Mouse (Mus musculus): ENCODE results near the gene Grifin. TPM values are rescaled to one million over a fixed set of nuclear protein-coding genes. Genes with fewer than 3 reads are reported as not detected.

Gene Grifin
- polyA plus RNA-seq, 2 experiments = 0.19 TPM; not detected in 1

GRCm38 (mm10) chr5:140607001-140607835 lies 42.3 kb upstream of the Grifin start, which contains the start of gene Lfng:
Lfng (plus strand) TSS chr5:140607320.
- no peaks in the 10 kb centered on the region for H3K9me3 ChIP-seq (ENCODE audit: control insufficient read depth, low read length)
- H3K4me1 ChIP-seq (ENCODE audit: control insufficient read depth, insufficient read depth, low read length) = peaks cover 55% of the 10 kb centered on the region
- no peaks in the 10 kb centered on the region for H3K36me3 ChIP-seq (ENCODE audit: control insufficient read depth, insufficient read depth, low read length)
- WGBS = under 1% methylated on average over 63 of the region's 91 CpGs
- peak within 1 kb of the TSS; percentile 38 for H3K9ac ChIP-seq (ENCODE audit: low read depth, low read length, severe bottlenecking)
- H3K27me3 ChIP-seq (ENCODE audit: control insufficient read depth, insufficient read depth, low read length) = peaks cover 60% of the 10 kb centered on the region
- H3K4me2 ChIP-seq (replicated peaks; ENCODE audit: low read depth, low read length, severe bottlenecking) = peak within 1 kb of the TSS; percentile 91
- H3K27ac ChIP-seq (replicated peaks; ENCODE audit: low read depth, low read length) = no peak within 1 kb of the TSS
- ATAC-seq (ENCODE audit: low FRiP score, low read depth) (peak; percentile 73), DNase-seq (ENCODE audit: low spot score) (peak; percentile 87)
- no peak for TF ChIP-seq POLR2A (IDR thresholded peaks at IDR 0.05; ENCODE audit: borderline replicate concordance, extremely low read depth, insufficient read depth, insufficient read length)
- peak within 1 kb of the TSS; percentile 40 for H3K4me3 ChIP-seq (replicated peaks; ENCODE audit: low read length)

- H3K36me3 ChIP-seq (ENCODE audit: control insufficient read depth, insufficient read depth, low read length) = no peaks in the 10 kb centered on the region
- peak overlapping the region; percentile 40 for H3K4me3 ChIP-seq (replicated peaks; ENCODE audit: low read length)
- DNase-seq (ENCODE audit: low spot score) (peak; percentile 43), ATAC-seq (ENCODE audit: low FRiP score, low read depth) (0 out of 2 replicates have a peak, but pooled peaks have one; percentile 7)
- H3K27ac ChIP-seq (replicated peaks; ENCODE audit: low read depth, low read length) = no peak overlapping the region
- peaks cover 57% of the 10 kb centered on the region for H3K27me3 ChIP-seq (ENCODE audit: control insufficient read depth, insufficient read depth, low read length)
- H3K4me1 ChIP-seq (ENCODE audit: control insufficient read depth, insufficient read depth, low read length) = peaks cover 49% of the 10 kb centered on the region
- H3K9me3 ChIP-seq (ENCODE audit: control insufficient read depth, low read length) = no peaks in the 10 kb centered on the region
- H3K4me2 ChIP-seq (replicated peaks; ENCODE audit: low read depth, low read length, severe bottlenecking) = peak overlapping the region; percentile 91
- no peak for TF ChIP-seq POLR2A (IDR thresholded peaks at IDR 0.05; ENCODE audit: borderline replicate concordance, extremely low read depth, insufficient read depth, insufficient read length)
- WGBS = 2% methylated on average over 23 of the region's 23 CpGs
- H3K9ac ChIP-seq (ENCODE audit: low read depth, low read length, severe bottlenecking) = peak overlapping the region; percentile 31; the same call in 1 of the 2 replicates
Observed at GRCm38 (mm10) chr5:140606386-140606785, 41.5 kb upstream of the Grifin start.

DNA sequence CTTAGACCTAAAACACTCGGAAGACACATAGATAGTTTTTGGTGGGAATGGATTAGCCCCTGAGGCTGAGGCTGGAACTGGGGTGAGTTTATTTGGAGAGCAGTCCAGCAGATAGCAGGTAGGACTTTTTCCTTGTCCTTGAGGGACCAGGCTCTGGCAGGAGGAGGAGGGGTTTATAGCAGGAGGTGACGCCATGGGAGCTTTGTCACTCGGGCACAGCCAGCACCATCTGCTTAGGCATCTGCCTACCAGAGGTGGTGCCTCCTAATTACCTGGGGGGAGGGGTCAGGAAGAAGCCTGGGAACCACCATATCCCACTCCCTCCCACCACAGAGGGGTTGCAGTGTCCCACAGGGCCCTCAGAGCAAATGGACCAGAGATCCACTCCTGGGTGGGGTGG lies 40.4 kb upstream of the Grifin start:
- no peaks in the 10 kb centered on the region for H3K9me3 ChIP-seq (ENCODE audit: control insufficient read depth, low read length)
- DNase-seq (ENCODE audit: low spot score) (no peak), ATAC-seq (ENCODE audit: low FRiP score, low read depth) (no peak)
- H3K4me3 ChIP-seq (replicated peaks; ENCODE audit: low read length) = no peak overlapping the region
- WGBS = 14% methylated on average over 3 of the region's 3 CpGs
- no peaks in the 10 kb centered on the region for H3K36me3 ChIP-seq (ENCODE audit: control insufficient read depth, insufficient read depth, low read length)
- peaks cover 38% of the 10 kb centered on the region for H3K4me1 ChIP-seq (ENCODE audit: control insufficient read depth, insufficient read depth, low read length)
- H3K27ac ChIP-seq (replicated peaks; ENCODE audit: low read depth, low read length) = no peak overlapping the region
- no peak overlapping the region for H3K4me2 ChIP-seq (replicated peaks; ENCODE audit: low read depth, low read length, severe bottlenecking)
- TF ChIP-seq POLR2A (IDR thresholded peaks at IDR 0.05; ENCODE audit: borderline replicate concordance, extremely low read depth, insufficient read depth, insufficient read length) = no peak
- H3K27me3 ChIP-seq (ENCODE audit: control insufficient read depth, insufficient read depth, low read length) = peaks cover 47% of the 10 kb centered on the region
- no peak overlapping the region for H3K9ac ChIP-seq (ENCODE audit: low read depth, low read length, severe bottlenecking)

DNA sequence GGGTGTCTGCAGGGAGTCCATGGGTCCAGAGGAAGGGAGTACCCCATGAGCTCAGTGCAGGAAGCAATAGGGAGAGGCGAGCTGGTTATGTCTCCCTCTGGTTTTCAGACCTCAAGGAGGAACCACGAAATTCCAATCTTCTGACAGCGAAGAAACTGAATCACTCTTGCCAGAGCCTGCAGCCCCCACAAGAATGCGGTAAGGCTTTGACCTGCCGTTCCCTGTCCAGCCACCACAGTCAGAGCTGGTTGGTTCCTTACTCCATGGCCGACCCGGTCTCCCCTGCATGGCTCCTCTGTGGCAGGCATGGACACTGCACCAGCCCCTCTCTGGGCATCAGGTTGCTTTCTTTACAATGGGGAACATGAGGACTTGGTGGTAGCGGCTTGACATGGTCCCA lies 39.5 kb upstream of the Grifin start:
- peaks cover 29% of the 10 kb centered on the region for H3K4me1 ChIP-seq (ENCODE audit: control insufficient read depth, insufficient read depth, low read length)
- H3K27ac ChIP-seq (replicated peaks; ENCODE audit: low read depth, low read length) = no peak overlapping the region
- TF ChIP-seq POLR2A (IDR thresholded peaks at IDR 0.05; ENCODE audit: borderline replicate concordance, extremely low read depth, insufficient read depth, insufficient read length) = no peak
- no peaks in the 10 kb centered on the region for H3K36me3 ChIP-seq (ENCODE audit: control insufficient read depth, insufficient read depth, low read length)
- H3K27me3 ChIP-seq (ENCODE audit: control insufficient read depth, insufficient read depth, low read length) = peaks cover 44% of the 10 kb centered on the region
- H3K4me2 ChIP-seq (replicated peaks; ENCODE audit: low read depth, low read length, severe bottlenecking) = no peak overlapping the region
- H3K9me3 ChIP-seq (ENCODE audit: control insufficient read depth, low read length) = no peaks in the 10 kb centered on the region
- no peak overlapping the region for H3K4me3 ChIP-seq (replicated peaks; ENCODE audit: low read length)
- no peak overlapping the region for H3K9ac ChIP-seq (ENCODE audit: low read depth, low read length, severe bottlenecking)
- DNase-seq (ENCODE audit: low spot score) = no peak
- 59% methylated on average over 8 of the region's 8 CpGs for whole genome bisulfite sequencing
- no peak for ATAC-seq (ENCODE audit: low FRiP score, low read depth)

- no peaks in the 10 kb centered on the region for H3K36me3 ChIP-seq (ENCODE audit: control insufficient read depth, insufficient read depth, low read length)
- 54% methylated on average over 2 of the region's 2 CpGs for WGBS
- no peak for ATAC-seq (ENCODE audit: low FRiP score, low read depth)
Observed at GRCm38 (mm10) chr5:140602540-140602939, 37.7 kb upstream of the Grifin start.

More at GRCm38 (mm10) chr5:140602540-140602939, 37.7 kb upstream of the Grifin start:
- no peak overlapping the region for H3K27ac ChIP-seq (replicated peaks; ENCODE audit: low read depth, low read length)
- H3K27me3 ChIP-seq (ENCODE audit: control insufficient read depth, insufficient read depth, low read length) = peaks cover 26% of the 10 kb centered on the region
- DNase-seq (ENCODE audit: low spot score) = no peak
- peaks cover 18% of the 10 kb centered on the region for H3K4me1 ChIP-seq (ENCODE audit: control insufficient read depth, insufficient read depth, low read length)
- no peak overlapping the region for H3K4me3 ChIP-seq (replicated peaks; ENCODE audit: low read length)
- TF ChIP-seq POLR2A (IDR thresholded peaks at IDR 0.05; ENCODE audit: borderline replicate concordance, extremely low read depth, insufficient read depth, insufficient read length) = no peak
- no peak overlapping the region for H3K9ac ChIP-seq (ENCODE audit: low read depth, low read length, severe bottlenecking)
- H3K4me2 ChIP-seq (replicated peaks; ENCODE audit: low read depth, low read length, severe bottlenecking) = no peak overlapping the region
- H3K9me3 ChIP-seq (ENCODE audit: control insufficient read depth, low read length) = no peaks in the 10 kb centered on the region
